Mouse (Mus musculus): ENCODE results near the gene Ncoa4. TPM values are rescaled to one million over a fixed set of nuclear protein-coding genes. Genes with fewer than 3 reads are reported as not detected.
A peak's percentile ranks its signal among the peaks of the same experiment; 100 is the strongest.
"Not testable (repeated sequence)": the region's sequence is repeated elsewhere in the genome, so short reads cannot be mapped to it uniquely, and the experiment has no call there.

Gene Ncoa4
- total RNA-seq (2012; rRNA removed) = 53.7 and 89.6 TPM in 2 replicates

GRCm38 (mm10) chr14:32159690-32160246 lies at the start of gene Ncoa4:
Ncoa4 (plus strand) TSS chr14:32159865.
- peaks cover 5 to 8% of the 10 kb centered on the region in 2 experiments; a peak in 2 of 4 replicates for H3K4me1 ChIP-seq (ENCODE audit: control insufficient read depth in 2 of 2, insufficient read depth in 2 of 2, low read length in 2 of 2, poor library complexity in 1 of 2)
- no peaks in the 10 kb centered on the region for H3K36me3 ChIP-seq (ENCODE audit: control insufficient read depth, insufficient read depth, low read length, poor library complexity, severe bottlenecking)
- H3K9me3 ChIP-seq (ENCODE audit: control insufficient read depth, insufficient read depth, low read depth, low read length) = no peaks in the 10 kb centered on the region
- in situ Hi-C loops (cut with MboI; ENCODE audit: low sequenced_read_pairs in 2 of 2, unreplicated experiment in 2 of 2) = no loop called here
- TF ChIP-seq ZNF384 (IDR thresholded peaks at IDR 0.05; ENCODE audit: low read depth, low read length) (peak; percentile 85), ZC3H11A (IDR thresholded peaks at IDR 0.05; ENCODE audit: borderline replicate concordance, low read depth, low read length) (no peak), HCFC1 (IDR thresholded peaks at IDR 0.05; ENCODE audit: borderline replicate concordance, insufficient read depth, low read length) (peak; percentile 49; the same call in 1 of the 2 replicates), CHD2 (IDR thresholded peaks at IDR 0.05; ENCODE audit: low read depth, low read length) (peak; percentile 98), MAFK (IDR thresholded peaks at IDR 0.05; ENCODE audit: insufficient read depth, low read depth, low read length) (no peak)
- H3K4me3 ChIP-seq (ENCODE audit: insufficient read depth in 1 of 2, low read depth in 1 of 2, low read length in 2 of 2, poor library complexity in 1 of 2, severe bottlenecking in 1 of 2) = peak within 1 kb of the TSS; percentile 87 to 88
- H3K9ac ChIP-seq (ENCODE audit: insufficient read depth, low read depth, low read length, poor library complexity, severe bottlenecking) = peak within 1 kb of the TSS; percentile 95
- peak within 1 kb of the TSS; percentile 87 for H3K27ac ChIP-seq (ENCODE audit: insufficient read depth, low read depth, low read length, poor library complexity, severe bottlenecking)
- peak; percentile 99 for DNase-seq (ENCODE audit: low read depth, low spot score)

GRCm38 (mm10) chr14:32112124-32112523 lies 47.5 kb upstream of the Ncoa4 start:
- H3K9me3 ChIP-seq (ENCODE audit: control insufficient read depth, insufficient read depth, low read depth, low read length); in situ Hi-C loops (cut with MboI; ENCODE audit: low sequenced_read_pairs in 2 of 2, unreplicated experiment in 2 of 2); DNase-seq (ENCODE audit: low read depth, low spot score); H3K27ac ChIP-seq (ENCODE audit: insufficient read depth, low read depth, low read length, poor library complexity, severe bottlenecking); H3K4me1 ChIP-seq (ENCODE audit: control insufficient read depth in 2 of 2, insufficient read depth in 2 of 2, low read length in 2 of 2, poor library complexity in 1 of 2); H3K36me3 ChIP-seq (ENCODE audit: control insufficient read depth, insufficient read depth, low read length, poor library complexity, severe bottlenecking): not testable (repeated sequence)
- peak overlapping the region; percentile 28; the same call in 1 of the 2 replicates for H3K9ac ChIP-seq (ENCODE audit: insufficient read depth, low read depth, low read length, poor library complexity, severe bottlenecking)
- H3K4me3 ChIP-seq (ENCODE audit: insufficient read depth in 1 of 2, low read depth in 1 of 2, low read length in 2 of 2, poor library complexity in 1 of 2, severe bottlenecking in 1 of 2) = 0 out of 4 replicates have a peak overlapping the region, but pooled peaks of 1 of the 2 experiments have one; percentile 2

GRCm38 (mm10) chr14:32120940-32121919 lies 38.4 kb upstream of the Ncoa4 start:
- DNase-seq (ENCODE audit: low read depth, low spot score) = no peak
- TF ChIP-seq HCFC1 (IDR thresholded peaks at IDR 0.05; ENCODE audit: borderline replicate concordance, insufficient read depth, low read length) = no peak
- no peak for TF ChIP-seq MAFK (IDR thresholded peaks at IDR 0.05; ENCODE audit: insufficient read depth, low read depth, low read length)
- TF ChIP-seq ZC3H11A (IDR thresholded peaks at IDR 0.05; ENCODE audit: borderline replicate concordance, low read depth, low read length) = no peak
- TF ChIP-seq ZNF384 (IDR thresholded peaks at IDR 0.05; ENCODE audit: low read depth, low read length) = no peak
- TF ChIP-seq CHD2 (IDR thresholded peaks at IDR 0.05; ENCODE audit: low read depth, low read length) = no peak
- Histone ChIP-seq H3K36me3 (ENCODE audit: control insufficient read depth, insufficient read depth, low read length, poor library complexity, severe bottlenecking) (no peaks in the 10 kb centered on the region), H3K9ac (ENCODE audit: insufficient read depth, low read depth, low read length, poor library complexity, severe bottlenecking) (0 out of 2 replicates have a peak overlapping the region, but pooled peaks have one; percentile 23), H3K4me1 (ENCODE audit: control insufficient read depth in 2 of 2, insufficient read depth in 2 of 2, low read length in 2 of 2, poor library complexity in 1 of 2) (peaks cover 6 to 15% of the 10 kb centered on the region in 2 experiments), H3K9me3 (ENCODE audit: control insufficient read depth, insufficient read depth, low read depth, low read length) (no peaks in the 10 kb centered on the region), H3K4me3 (ENCODE audit: insufficient read depth in 1 of 2, low read depth in 1 of 2, low read length in 2 of 2, poor library complexity in 1 of 2, severe bottlenecking in 1 of 2) (no peak overlapping the region), H3K27ac (ENCODE audit: insufficient read depth, low read depth, low read length, poor library complexity, severe bottlenecking) (no peak overlapping the region; the same call in 1 of the 2 replicates)
- in situ Hi-C loops (cut with MboI; ENCODE audit: low sequenced_read_pairs in 2 of 2, unreplicated experiment in 2 of 2) = no loop called here

GRCm38 (mm10) chr14:32121920-32122315 lies 37.7 kb upstream of the Ncoa4 start:
- Histone ChIP-seq H3K4me1 (ENCODE audit: control insufficient read depth in 2 of 2, insufficient read depth in 2 of 2, low read length in 2 of 2, poor library complexity in 1 of 2) (peaks cover 6 to 19% of the 10 kb centered on the region in 2 experiments), H3K27ac (ENCODE audit: insufficient read depth, low read depth, low read length, poor library complexity, severe bottlenecking) (no peak overlapping the region; the same call in 1 of the 2 replicates), H3K9me3 (ENCODE audit: control insufficient read depth, insufficient read depth, low read depth, low read length) (no peaks in the 10 kb centered on the region), H3K4me3 (ENCODE audit: insufficient read depth in 1 of 2, low read depth in 1 of 2, low read length in 2 of 2, poor library complexity in 1 of 2, severe bottlenecking in 1 of 2) (no peak overlapping the region), H3K9ac (ENCODE audit: insufficient read depth, low read depth, low read length, poor library complexity, severe bottlenecking) (no peak overlapping the region), H3K36me3 (ENCODE audit: control insufficient read depth, insufficient read depth, low read length, poor library complexity, severe bottlenecking) (no peaks in the 10 kb centered on the region)
- DNase-seq (ENCODE audit: low read depth, low spot score) = peak; percentile 72
- in situ Hi-C loops (cut with MboI; ENCODE audit: low sequenced_read_pairs in 2 of 2, unreplicated experiment in 2 of 2) = no loop called here
- no peak for TF ChIP-seq CHD2 (IDR thresholded peaks at IDR 0.05; ENCODE audit: low read depth, low read length)
- peak; percentile 25; the same call in 1 of the 2 replicates for TF ChIP-seq ZC3H11A (IDR thresholded peaks at IDR 0.05; ENCODE audit: borderline replicate concordance, low read depth, low read length)
